ENCODE assay signal across 14 mouse cellular contexts in genomic region chr13:52484064-52484463, GRCm38 (mm10).
"Had no signal": no experiment of that assay in that cellular context is flagged by ENCODE, and none has a peak within 500 bp of the region (broad histone marks: within the 10 kb centered on the region; RNA-seq: fewer than 3 reads in every experiment).

No protein-coding gene starts in this region.

- H3K9ac ChIP-seq: limb, embryonic 12.5 days; limb, embryonic 15.5 days; liver, embryonic 14.5 days; liver, postnatal 0 days had no signal

- ATAC-seq: liver, postnatal 0 days had no signal

- H3K4me2 ChIP-seq: limb, embryonic 12.5 days; limb, embryonic 15.5 days; liver, embryonic 11.5 days; midbrain, embryonic 11.5 days had no signal

- H3K36me3 ChIP-seq: limb, embryonic 12.5 days; limb, embryonic 15.5 days had no signal

- H3K4me1 ChIP-seq: limb, embryonic 12.5 days; limb, embryonic 15.5 days had no signal

- DNase-seq: kidney, postnatal 14 days; kidney, postnatal 4 days; left cerebral cortex, postnatal 4 days; liver, postnatal 0 days; lung, postnatal 14 days; lung, postnatal 4 days; midbrain, embryonic 14.5 days; thymus, adult 18-20 months; thymus, postnatal 36 days had no signal

- H3K27me3 ChIP-seq: limb, embryonic 15.5 days had no signal

- H3K27ac ChIP-seq: limb, embryonic 12.5 days; limb, embryonic 15.5 days; liver, embryonic 14.5 days had no signal

- H3K4me3 ChIP-seq: limb, embryonic 12.5 days; limb, embryonic 15.5 days had no signal
